Mouse (Mus musculus) megakaryocyte progenitor cell, adult 5-6 weeks (primary cell): ENCODE measurements at regions not wholly inside any gene's neighbourhood (a gene's known extent, or its start where the extent isn't known, plus 50 kb on each side); places are given as distances from the start of the nearest gene placed in this dataset.

Source experiments
- ATAC-seq: replicated peaks from 2 replicates; pipeline ENCODE4 v1.8.0; 2016; ENCODE audit warnings: mild to moderate bottlenecking, moderate TSS enrichment, inconsistent platforms; ENCODE audit not compliant: poor library complexity

GRCm38 (mm10) chr8:77774551-77775335 is 50.5 kb upstream of the Ednra start:
- no peak for ATAC-seq

GRCm38 (mm10) chr8:77775526-77775925 is 51.3 kb upstream of the Ednra start:
- 0 out of 2 replicates have a peak, but pooled peaks have one; percentile 21 for ATAC-seq

GRCm38 (mm10) chr8:77777597-77777996 is 53.3 kb upstream of the Ednra start:
- no peak for ATAC-seq

- ATAC-seq: no peak
Observed at GRCm38 (mm10) chr8:77785676-77786255, 61.5 kb upstream of the Ednra start.

GRCm38 (mm10) chr8:77794911-77795310 is 70.6 kb upstream of the Ednra start:
- ATAC-seq: no peak

- ATAC-seq: peak; percentile 83
Observed at GRCm38 (mm10) chr8:77803147-77803903, 79.1 kb upstream of the Ednra start.

GRCm38 (mm10) chr8:77804536-77804935 is 80.3 kb upstream of the Ednra start:
- no peak for ATAC-seq

- ATAC-seq: peak; percentile 34; the same call in 1 of the 2 replicates
Observed at GRCm38 (mm10) chr8:77804956-77805355, 80.7 kb upstream of the Ednra start.

- ATAC-seq: no peak
Observed at GRCm38 (mm10) chr8:77805657-77806056, 81.4 kb upstream of the Ednra start.

GRCm38 (mm10) chr8:77814796-77815647 is 90.8 kb upstream of the Ednra start:
- ATAC-seq: no peak

GRCm38 (mm10) chr8:77815648-77815971 is 91.3 kb upstream of the Ednra start:
- ATAC-seq: no peak

GRCm38 (mm10) chr8:77816217-77816616 is 92.0 kb upstream of the Ednra start:
- ATAC-seq: no peak

- ATAC-seq: no peak
Observed at GRCm38 (mm10) chr8:77825786-77826185, 101.5 kb upstream of the Ednra start.

- ATAC-seq: 0 out of 2 replicates have a peak, but pooled peaks have one; percentile 14
Observed at GRCm38 (mm10) chr8:77826255-77826654, 102.0 kb upstream of the Ednra start.

GRCm38 (mm10) chr8:77828079-77828478 is 103.8 kb upstream of the Ednra start:
- ATAC-seq: no peak

- no peak for ATAC-seq
Observed at GRCm38 (mm10) chr8:77829126-77829748, 105.0 kb upstream of the Ednra start.

GRCm38 (mm10) chr8:77829764-77830163 is 105.5 kb upstream of the Ednra start:
- ATAC-seq: no peak

GRCm38 (mm10) chr8:77834283-77834682 is 110.0 kb upstream of the Ednra start:
- no peak for ATAC-seq

GRCm38 (mm10) chr8:77836902-77837489 is 112.7 kb upstream of the Ednra start:
- no peak for ATAC-seq
